Mouse (Mus musculus): ENCODE data around the gene Olfr836.
"Not testable (repeated sequence)": the region's sequence is repeated elsewhere in the genome, so short reads cannot be mapped to it uniquely, and the experiment has no call there.

Gene Olfr836

DNA sequence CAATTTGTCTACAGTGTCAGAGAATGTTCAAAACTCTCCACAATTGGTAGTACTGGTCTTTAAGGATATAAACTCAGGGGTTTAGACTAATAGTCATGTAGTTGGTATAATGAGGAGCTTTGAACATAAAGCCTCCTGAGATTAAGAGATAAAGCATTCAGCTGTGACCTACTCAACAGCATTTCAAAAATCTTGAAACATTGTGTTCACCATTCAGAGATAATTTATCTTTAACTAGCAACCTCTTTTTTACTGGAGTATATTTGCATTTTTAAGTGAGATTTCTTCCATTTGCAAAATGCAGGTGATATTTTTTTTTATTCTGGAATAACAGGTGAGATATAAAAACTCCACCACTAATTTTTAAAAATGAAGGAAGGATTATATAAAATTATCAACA is at the start of gene Olfr836:
TSS of gene Olfr836 (plus strand) at position 301 of the 400 bp plus-strand sequence.
- DNase-seq, result no peak

DNA sequence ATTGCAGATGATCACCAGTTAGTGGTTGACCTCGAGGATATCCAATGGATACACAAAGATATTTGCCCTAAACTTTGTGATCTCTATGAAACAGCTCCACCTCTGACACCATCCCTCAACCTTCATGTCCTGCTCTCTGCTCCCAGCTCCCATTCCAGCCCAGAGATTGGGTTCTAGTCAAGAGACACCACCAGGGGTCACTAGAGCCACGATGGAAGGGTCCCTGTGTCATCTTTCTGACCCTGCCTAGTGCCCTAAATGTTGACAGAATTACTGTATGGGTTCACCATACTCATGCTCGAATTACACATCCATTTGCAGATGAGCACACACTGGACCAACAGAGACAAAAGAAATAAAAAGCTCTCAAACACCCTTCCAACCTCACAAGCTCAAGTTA is 35.2 kb upstream of the Olfr836 start:
- DNase-seq, result no peak

- DNase-seq, result not testable (repeated sequence)
Measured at GRCm38 (mm10) chr9:19092889-19093753, 27.1 kb upstream of the Olfr836 start.

- DNase-seq, result no peak
Measured at GRCm38 (mm10) chr9:19097286-19097685, 22.9 kb upstream of the Olfr836 start.

DNA sequence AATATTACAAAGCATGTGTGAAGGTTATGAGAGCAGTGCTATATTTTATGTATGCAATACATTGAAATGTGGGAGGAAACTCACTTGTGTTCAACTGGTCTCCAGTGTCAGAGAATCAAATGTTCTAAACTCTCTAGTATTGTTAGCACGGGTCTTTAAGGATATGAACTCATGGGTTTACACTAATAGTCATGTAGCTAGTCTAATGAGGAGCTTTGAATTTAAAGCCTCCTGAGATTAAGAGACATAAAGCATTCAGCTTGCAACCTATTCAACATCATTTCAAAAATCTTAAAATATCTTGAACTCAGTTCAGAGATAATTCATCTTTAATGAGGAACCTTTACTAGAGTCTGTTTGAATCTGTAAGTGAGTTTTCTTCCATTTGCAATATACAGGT is 15.8 kb downstream of the Olfr836 start, which contains the start of gene Olfr837:
TSS of gene Olfr837 (plus strand) at position 301 of the 400 bp plus-strand sequence.
- no peak for DNase-seq

All from cerebellum, adult 11-12 months (tissue).